ENCODE assay signal across 8 mouse cellular contexts in genomic region chr4:140957725-140958124, GRCm38 (mm10). TPM values are rescaled to one million over a fixed set of nuclear protein-coding genes. Genes with fewer than 3 reads are reported as not detected.
DNase-seq lines count a peak whose midpoint lies in the region; ATAC-seq and TF ChIP-seq lines count a peak whose summit lies in the region.

No protein-coding gene starts in this region.

- no peaks in the 10 kb centered on the region for H3K9me3 ChIP-seq in ES-E14 (ENCODE audit: control insufficient read depth, insufficient read depth, low read depth, low read length)
- no peaks in the 10 kb centered on the region for H3K9me3 ChIP-seq in forebrain, embryonic 16.5 days (ENCODE audit: control insufficient read depth, low read length)
- no peaks in the 10 kb centered on the region for H3K9me3 ChIP-seq in lung, embryonic 16.5 days (ENCODE audit: control insufficient read depth, low read length)

- H3K4me1 ChIP-seq in ES-E14 (ENCODE audit: control insufficient read depth in 2 of 2, insufficient read depth in 2 of 2, low read length in 2 of 2, poor library complexity in 1 of 2): peaks cover 3 to 14% of the 10 kb centered on the region in 2 experiments; a peak in 3 of 4 replicates
- peaks cover 7% of the 10 kb centered on the region for H3K4me1 ChIP-seq in cerebellum, adult 2 months (ENCODE audit: control insufficient read depth, insufficient read depth, low read length)
- peaks cover 17% of the 10 kb centered on the region for H3K4me1 ChIP-seq in forebrain, embryonic 16.5 days (replicated peaks; ENCODE audit: control insufficient read depth, insufficient read depth, low read length)
- peaks cover 18% of the 10 kb centered on the region for H3K4me1 ChIP-seq in lung, embryonic 16.5 days (replicated peaks; ENCODE audit: control insufficient read depth, insufficient read depth, low read length)
- H3K4me1 ChIP-seq in olfactory bulb, adult 2 months (ENCODE audit: control insufficient read depth, insufficient read depth, low read length): peaks cover 30% of the 10 kb centered on the region

- peak; percentile 52 for DNase-seq in ES-E14 (ENCODE audit: low read depth, low spot score)
- DNase-seq in cerebellum, adult 2 months: peak; percentile 71 to 82
- DNase-seq in heart, postnatal 36 days: peak; percentile 81 to 85
- peak; percentile 75 to 81 for DNase-seq in layer of hippocampus, adult 8-10 months (ENCODE audit: low spot score in 2 of 2)
- DNase-seq in thymus, postnatal 0 days (ENCODE audit: low spot score): peak; percentile 82

- no peaks in the 10 kb centered on the region for H3K27me3 ChIP-seq in cerebellum, adult 2 months (ENCODE audit: control insufficient read depth, insufficient read depth, low read length)
- H3K27me3 ChIP-seq in forebrain, embryonic 16.5 days (replicated peaks; ENCODE audit: control insufficient read depth, insufficient read depth, low read length): no peaks in the 10 kb centered on the region
- H3K27me3 ChIP-seq in lung, embryonic 16.5 days (ENCODE audit: control insufficient read depth, insufficient read depth, low read depth, low read length): peaks cover 5% of the 10 kb centered on the region

- ATAC-seq in forebrain, embryonic 16.5 days: peak; percentile 34
- peak; percentile 24; the same call in 1 of the 2 replicates for ATAC-seq in lung, embryonic 16.5 days (ENCODE audit: low read depth)

- in situ Hi-C loops in ES-E14 (cut with MboI; ENCODE audit: low sequenced_read_pairs in 2 of 2, unreplicated experiment in 2 of 2): no loop called here

- H3K27ac ChIP-seq in ES-E14 (ENCODE audit: insufficient read depth, low read depth, low read length, poor library complexity, severe bottlenecking): no peak overlapping the region
- H3K27ac ChIP-seq in cerebellum, adult 2 months (ENCODE audit: insufficient read depth, low read length): no peak overlapping the region
- peak overlapping the region; percentile 69 for H3K27ac ChIP-seq in forebrain, embryonic 16.5 days (ENCODE audit: low read length)
- no peak overlapping the region for H3K27ac ChIP-seq in lung, embryonic 16.5 days (ENCODE audit: low read length)
- peak overlapping the region; percentile 95 for H3K27ac ChIP-seq in olfactory bulb, adult 2 months (ENCODE audit: insufficient read depth, low read depth, low read length)

- intact Hi-C loops in heart, postnatal 36 days (cut with DNase I): loop anchor here (1.0 to 5.0 kb wide), 3 partner anchors 135 to 233 kb away; no protein-coding TSS in a partner anchor

- peak overlapping the region; percentile 28 to 48; a peak in 3 of 4 replicates for H3K4me3 ChIP-seq in ES-E14 (ENCODE audit: insufficient read depth in 1 of 2, low read depth in 1 of 2, low read length in 2 of 2, poor library complexity in 1 of 2, severe bottlenecking in 1 of 2)
- peak overlapping the region; percentile 69 for H3K4me3 ChIP-seq in cerebellum, adult 2 months (replicated peaks; ENCODE audit: insufficient read depth, low read depth, low read length)
- H3K4me3 ChIP-seq in forebrain, embryonic 16.5 days (replicated peaks; ENCODE audit: low read length): peak overlapping the region; percentile 48
- peak overlapping the region; percentile 50 for H3K4me3 ChIP-seq in lung, embryonic 16.5 days (ENCODE audit: low read length)
- peak overlapping the region; percentile 62 for H3K4me3 ChIP-seq in olfactory bulb, adult 2 months (ENCODE audit: insufficient read depth, low read depth, low read length)

- peak overlapping the region; percentile 79 for H3K4me2 ChIP-seq in forebrain, embryonic 16.5 days (ENCODE audit: low read length)
- H3K4me2 ChIP-seq in lung, embryonic 16.5 days (ENCODE audit: low read depth, low read length): peak overlapping the region; percentile 67

- H3K9ac ChIP-seq in ES-E14 (ENCODE audit: insufficient read depth, low read depth, low read length, poor library complexity, severe bottlenecking): 0 out of 2 replicates have a peak overlapping the region, but pooled peaks have one; percentile 13
- H3K9ac ChIP-seq in forebrain, embryonic 16.5 days (replicated peaks; ENCODE audit: low read depth, low read length): peak overlapping the region; percentile 65
- H3K9ac ChIP-seq in lung, embryonic 16.5 days (ENCODE audit: low read length): peak overlapping the region; percentile 60

- TF ChIP-seq POLR2A in cerebellum, adult 2 months (IDR thresholded peaks at IDR 0.05; ENCODE audit: borderline replicate concordance, insufficient read depth, low read length): no peak
- TF ChIP-seq POLR2A in olfactory bulb, adult 2 months (IDR thresholded peaks at IDR 0.05; ENCODE audit: insufficient read depth, low read depth, low read length): no peak

- TF ChIP-seq CTCF in cerebellum, adult 2 months (IDR thresholded peaks at IDR 0.05; ENCODE audit: borderline replicate concordance, insufficient read depth, low read depth, low read length): peak; percentile 93
- peak; percentile 92 for TF ChIP-seq CTCF in olfactory bulb, adult 2 months (IDR thresholded peaks at IDR 0.05; ENCODE audit: insufficient read depth, low read depth, low read length)

- under 1% methylated on average over 13 of the region's 13 CpGs for WGBS in cerebellum, adult 2 months
- WGBS in forebrain, embryonic 16.5 days: 0% methylated on average over 13 of the region's 13 CpGs
- WGBS in lung, embryonic 16.5 days: under 1% methylated on average over 13 of the region's 13 CpGs
- WGBS in olfactory bulb, adult 2 months: under 1% methylated on average over 13 of the region's 13 CpGs

- no peaks in the 10 kb centered on the region for H3K36me3 ChIP-seq in ES-E14 (ENCODE audit: control insufficient read depth, insufficient read depth, low read length, poor library complexity, severe bottlenecking)
- no peaks in the 10 kb centered on the region for H3K36me3 ChIP-seq in forebrain, embryonic 16.5 days (ENCODE audit: control insufficient read depth, insufficient read depth)
- H3K36me3 ChIP-seq in lung, embryonic 16.5 days (ENCODE audit: control insufficient read depth, insufficient read depth, low read length): no peaks in the 10 kb centered on the region

TF ChIP-seq in ES-E14, 5 proteins besides CTCF, POLR2A, EP300 and RAD21:
- no peak for TF ChIP-seq ZNF384 (IDR thresholded peaks at IDR 0.05; ENCODE audit: low read depth, low read length)
- peak; percentile 80; the same call in 1 of the 2 replicates for TF ChIP-seq ZC3H11A (IDR thresholded peaks at IDR 0.05; ENCODE audit: borderline replicate concordance, low read depth, low read length)
- no peak for TF ChIP-seq MAFK (IDR thresholded peaks at IDR 0.05; ENCODE audit: insufficient read depth, low read depth, low read length)
- no peak for TF ChIP-seq HCFC1 (IDR thresholded peaks at IDR 0.05; ENCODE audit: borderline replicate concordance, insufficient read depth, low read length)
- no peak for TF ChIP-seq CHD2 (IDR thresholded peaks at IDR 0.05; ENCODE audit: low read depth, low read length)

RNA-seq across cellular contexts. Expression of gene Sdhb, which starts 3.3 kb away (rescaled TPM):
- total RNA-seq in ES-E14 (2012; rRNA removed): 133 and 135 TPM in 2 replicates
- 320 and 325 TPM in 2 replicates for polyA plus RNA-seq in cerebellum, adult 2 months (2012; rRNA removed)
- polyA plus RNA-seq in forebrain, embryonic 16.5 days (2015; fragmentation: Nextera tagmentation; extraction: Ambion mirVana): 420 and 438 TPM in 2 replicates
- 1,000 to 10,000 TPM; 1,261 to 1,268 TPM for total RNA-seq in heart, postnatal 36 days (2021)
- total RNA-seq in layer of hippocampus, adult 8-10 months (2022): 100 to 1,000 TPM; 169 to 190 (median 176) TPM
- 347 and 354 TPM in 2 replicates for polyA plus RNA-seq in lung, embryonic 16.5 days (2015; fragmentation: Nextera tagmentation; extraction: Ambion mirVana)
- not detected in 2 replicates for polyA plus RNA-seq in olfactory bulb, adult 2 months (2012; ENCODE audit: insufficient read depth, insufficient read length, low replicate concordance, missing spikeins)
- polyA plus RNA-seq in thymus, postnatal 0 days (2015; fragmentation: Nextera tagmentation; extraction: Ambion mirVana): 434 and 468 TPM in 2 replicates

RNA-seq across cellular contexts. Expression of gene Atp13a2, which starts 28.9 kb away (rescaled TPM):
- 31.1 and 48.9 TPM in 2 replicates for total RNA-seq in ES-E14 (2012; rRNA removed)
- 194 and 198 TPM in 2 replicates for polyA plus RNA-seq in cerebellum, adult 2 months (2012; rRNA removed)
- 126 and 142 TPM in 2 replicates for polyA plus RNA-seq in forebrain, embryonic 16.5 days (2015; fragmentation: Nextera tagmentation; extraction: Ambion mirVana)
- total RNA-seq in heart, postnatal 36 days (2021): 10 to 100 TPM; 16.5 to 17.3 TPM
- total RNA-seq in layer of hippocampus, adult 8-10 months (2022): 100 to 1,000 TPM; 144 to 156 (median 150) TPM
- polyA plus RNA-seq in lung, embryonic 16.5 days (2015; fragmentation: Nextera tagmentation; extraction: Ambion mirVana): 34.5 and 35.6 TPM in 2 replicates
- not detected in 2 replicates for polyA plus RNA-seq in olfactory bulb, adult 2 months (2012; ENCODE audit: insufficient read depth, insufficient read length, low replicate concordance, missing spikeins)
- polyA plus RNA-seq in thymus, postnatal 0 days (2015; fragmentation: Nextera tagmentation; extraction: Ambion mirVana): 39.0 and 41.8 TPM in 2 replicates

RNA-seq across cellular contexts. Expression of gene Padi2, which starts 51.6 kb away (rescaled TPM):
- total RNA-seq in ES-E14 (2012; rRNA removed): 0.94 and 1.7 TPM in 2 replicates
- 22.2 and 25.2 TPM in 2 replicates for polyA plus RNA-seq in cerebellum, adult 2 months (2012; rRNA removed)
- 0.88 and 1.0 TPM in 2 replicates for polyA plus RNA-seq in forebrain, embryonic 16.5 days (2015; fragmentation: Nextera tagmentation; extraction: Ambion mirVana)
- 1 to 10 TPM in 1 of 2 experiments, under 1 TPM in 1; 0.56 to 1.0 TPM for total RNA-seq in heart, postnatal 36 days (2021)
- total RNA-seq in layer of hippocampus, adult 8-10 months (2022): 10 to 100 TPM; 25.4 to 44.6 (median 32.6) TPM
- 1.8 and 2.1 TPM in 2 replicates for polyA plus RNA-seq in lung, embryonic 16.5 days (2015; fragmentation: Nextera tagmentation; extraction: Ambion mirVana)
- polyA plus RNA-seq in olfactory bulb, adult 2 months (2012; ENCODE audit: insufficient read depth, insufficient read length, low replicate concordance, missing spikeins): not detected in 2 replicates
- polyA plus RNA-seq in thymus, postnatal 0 days (2015; fragmentation: Nextera tagmentation; extraction: Ambion mirVana): 13.6 and 14.8 TPM in 2 replicates

RNA-seq across cellular contexts. Expression of gene Mfap2, which starts 52.5 kb away (rescaled TPM):
- total RNA-seq in ES-E14 (2012; rRNA removed): 1.4 and 1.5 TPM in 2 replicates
- 3.1 and 3.4 TPM in 2 replicates for polyA plus RNA-seq in cerebellum, adult 2 months (2012; rRNA removed)
- 190 and 202 TPM in 2 replicates for polyA plus RNA-seq in forebrain, embryonic 16.5 days (2015; fragmentation: Nextera tagmentation; extraction: Ambion mirVana)
- 1 to 10 TPM; 4.0 to 4.3 TPM for total RNA-seq in heart, postnatal 36 days (2021)
- total RNA-seq in layer of hippocampus, adult 8-10 months (2022): 1 to 10 TPM; 4.2 to 6.6 (median 5.5) TPM
- polyA plus RNA-seq in lung, embryonic 16.5 days (2015; fragmentation: Nextera tagmentation; extraction: Ambion mirVana): 500 and 511 TPM in 2 replicates
- polyA plus RNA-seq in olfactory bulb, adult 2 months (2012; ENCODE audit: insufficient read depth, insufficient read length, low replicate concordance, missing spikeins): not detected in 2 replicates
- 24.4 and 32.8 TPM in 2 replicates for polyA plus RNA-seq in thymus, postnatal 0 days (2015; fragmentation: Nextera tagmentation; extraction: Ambion mirVana)

Comparison
In these comparisons a context has a peak if more than half of its experiments do, and no peak if none do; other contexts are left out.
1. H3K27ac ChIP-seq: peak in forebrain, embryonic 16.5 days (single experiment) and olfactory bulb, adult 2 months (single experiment); none in ES-E14 (single experiment), cerebellum, adult 2 months (single experiment) and lung, embryonic 16.5 days (single experiment).
2. H3K9ac ChIP-seq: peak in every context shown above with its lines; median percentile 65 in forebrain, embryonic 16.5 days; 60 in lung, embryonic 16.5 days; 13 in ES-E14.
3. RNA of gene Atp13a2, which starts 28.9 kb away (polyA plus RNA-seq): 194 to 198 TPM in cerebellum, adult 2 months, 126 to 142 TPM in forebrain, embryonic 16.5 days, 39.0 to 41.8 TPM in thymus, postnatal 0 days and 34.5 to 35.6 TPM in lung, embryonic 16.5 days; not detected in olfactory bulb, adult 2 months; every median in the first group is over 10 times any median in the second.
4. Peak in every context shown above with its lines, with median percentiles within 50 percentile points of each other: DNase-seq and H3K4me3 ChIP-seq.